Comparison of ENCODE assay signal across 13 mouse cellular contexts in genomic region chr19:23214326-23214725, GRCm38 (mm10). TPM values are rescaled to one million over a fixed set of nuclear protein-coding genes. Genes with fewer than 3 reads are reported as not detected.
A peak's percentile ranks its signal among the peaks of the same experiment; 100 is the strongest.
DNase-seq lines count a peak whose midpoint lies in the region; ATAC-seq and TF ChIP-seq lines count a peak whose summit lies in the region.
"Had no signal": no experiment of that assay in that cellular context is flagged by ENCODE, and none has a peak within 500 bp of the region (broad histone marks: within the 10 kb centered on the region; RNA-seq: fewer than 3 reads in every experiment).

No protein-coding gene starts in this region.

- no peak for ATAC-seq in stomach, postnatal 0 days (ENCODE audit: low FRiP score, low TSS enrichment)

- no peak overlapping the region for H3K4me2 ChIP-seq in stomach, postnatal 0 days (replicated peaks; ENCODE audit: low read depth)
- H3K4me2 ChIP-seq: hindbrain, embryonic 14.5 days; liver, embryonic 13.5 days had no signal

- TF ChIP-seq CTCF in stomach, postnatal 0 days (IDR thresholded peaks at IDR 0.05; ENCODE audit: low read depth): no peak

- no peaks in the 10 kb centered on the region for H3K9me3 ChIP-seq in stomach, postnatal 0 days (ENCODE audit: control insufficient read depth, low read length)
- H3K9me3 ChIP-seq: liver, embryonic 13.5 days had no signal

- H3K4me3 ChIP-seq in stomach, postnatal 0 days (ENCODE audit: low read depth, low read length): no peak overlapping the region
- H3K4me3 ChIP-seq: liver, embryonic 13.5 days had no signal

- peak; percentile 18 for DNase-seq in kidney, adult 18-20 months
- DNase-seq in kidney, adult 11 months: no peak
- peak; percentile 62 for DNase-seq in testis, postnatal 14 days (ENCODE audit: low spot score)
- DNase-seq in testis, postnatal 10 days (ENCODE audit: low spot score): no peak
- peak; percentile 30 to 84 for DNase-seq in left cerebral cortex, adult 8-10 months (ENCODE audit: low spot score in 2 of 2)
- DNase-seq in heart, postnatal 25 days (ENCODE audit: low spot score): no peak
- no peak for DNase-seq in adrenal gland, adult 18-20 months (ENCODE audit: low spot score in 2 of 2)
- DNase-seq in stomach, postnatal 0 days (ENCODE audit: low spot score): no peak
- DNase-seq: gastrocnemius, postnatal 10 days; liver, embryonic 13.5 days; lung, postnatal 4 days; thymus, postnatal 25 days had no signal

- no peaks in the 10 kb centered on the region for H3K27me3 ChIP-seq in stomach, postnatal 0 days (ENCODE audit: control insufficient read depth, insufficient read depth, low read length)
- H3K27me3 ChIP-seq: liver, embryonic 13.5 days had no signal

- 93% methylated on average over 8 of the region's 8 CpGs for WGBS in stomach, postnatal 0 days

- no peak overlapping the region for H3K27ac ChIP-seq in stomach, postnatal 0 days (replicated peaks)
- H3K27ac ChIP-seq: hindbrain, embryonic 14.5 days; liver, embryonic 13.5 days had no signal

- TF ChIP-seq EP300 in stomach, postnatal 0 days (optimal IDR thresholded peaks at IDR 0.05): no peak

- no peaks in the 10 kb centered on the region for H3K4me1 ChIP-seq in stomach, postnatal 0 days (replicated peaks; ENCODE audit: control insufficient read depth, insufficient read depth)
- H3K4me1 ChIP-seq: liver, embryonic 13.5 days had no signal

- no peak overlapping the region for H3K9ac ChIP-seq in stomach, postnatal 0 days (ENCODE audit: low read length)
- H3K9ac ChIP-seq: hindbrain, embryonic 14.5 days; liver, embryonic 13.5 days had no signal

- intact Hi-C loops in heart, postnatal 25 days (cut with DNase I): loop anchor here (5.0 kb wide), 1 partner anchor 202 kb away; no protein-coding TSS in a partner anchor

- H3K36me3 ChIP-seq in stomach, postnatal 0 days (ENCODE audit: control insufficient read depth, insufficient read depth, low read length): peaks cover 6% of the 10 kb centered on the region; the same call in 1 of the 2 replicates

RNA-seq across cellular contexts. Expression of gene Smc5, which starts 59.4 kb away (rescaled TPM):
- 10 to 100 TPM; 31.9 to 34.7 (median 34.3) TPM for total RNA-seq in left cerebral cortex, adult 8-10 months (2022)
- 10 to 100 TPM; 21.0 to 22.2 TPM for total RNA-seq in heart, postnatal 25 days (2021)
- 10 to 100 TPM; 20.8 to 22.1 TPM for total RNA-seq in adrenal gland, adult 18-20 months (2021)
- polyA plus RNA-seq in stomach, postnatal 0 days (2015; fragmentation: Nextera tagmentation; extraction: Ambion mirVana): 7.7 and 8.3 TPM in 2 replicates

Comparison
In these comparisons a context has a peak if more than half of its experiments do, and no peak if none do; other contexts are left out.
1. DNase-seq: peak in kidney, adult 18-20 months (single experiment), testis, postnatal 14 days (single experiment) and left cerebral cortex, adult 8-10 months (2 of 2); none in kidney, adult 11 months (single experiment), testis, postnatal 10 days (single experiment), heart, postnatal 25 days (single experiment), adrenal gland, adult 18-20 months (0 of 2) and stomach, postnatal 0 days (single experiment).